Mouse (Mus musculus): ENCODE results near the gene Slc44a1.

The Slc44a1 gene

DNA sequence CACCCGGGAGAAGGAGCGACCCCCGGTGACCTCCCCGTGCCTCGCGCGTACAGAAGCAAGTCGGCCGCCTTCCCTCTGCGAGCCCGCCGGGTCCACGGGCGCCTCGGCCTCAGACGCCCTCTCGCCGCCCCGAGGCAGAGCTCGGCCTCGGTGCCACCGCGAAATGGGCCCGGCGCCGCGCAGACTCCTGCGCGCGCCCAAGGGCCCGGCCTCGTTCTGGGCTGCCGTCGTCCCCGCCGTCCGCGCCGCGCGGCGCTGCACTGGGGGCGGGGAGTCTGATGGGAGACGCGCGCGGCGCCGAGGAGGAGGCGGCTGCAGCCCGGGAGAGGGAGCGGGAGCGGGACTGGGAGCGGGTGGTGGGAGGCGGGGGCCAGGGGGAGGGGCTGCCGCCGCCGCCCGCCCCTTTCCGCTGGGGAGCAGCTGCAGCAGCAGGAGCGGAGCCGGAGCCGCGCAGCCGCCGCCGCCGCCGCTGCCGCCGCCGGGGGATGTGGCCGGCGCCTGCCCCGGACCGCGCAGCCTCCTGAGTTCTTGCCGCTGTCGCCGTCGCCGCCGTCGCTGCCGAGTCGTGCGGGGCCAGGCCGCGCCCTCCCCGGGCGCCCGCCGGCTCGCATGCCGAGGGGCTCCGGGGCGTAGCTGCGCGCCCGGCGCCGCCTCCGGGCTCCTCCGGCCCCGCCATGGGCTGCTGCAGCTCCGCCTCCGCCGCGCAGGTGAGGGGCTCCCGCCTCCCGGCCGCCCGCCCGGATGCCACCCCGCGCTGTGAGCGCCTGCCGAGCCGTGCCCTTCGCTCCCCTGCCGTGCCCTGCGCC is at the start of gene Slc44a1:
Gene Slc44a1, plus strand, starts transcription at position 404 of the 806 bp plus-strand sequence.
- DNase-seq = peak; percentile 91 to 96

DNA sequence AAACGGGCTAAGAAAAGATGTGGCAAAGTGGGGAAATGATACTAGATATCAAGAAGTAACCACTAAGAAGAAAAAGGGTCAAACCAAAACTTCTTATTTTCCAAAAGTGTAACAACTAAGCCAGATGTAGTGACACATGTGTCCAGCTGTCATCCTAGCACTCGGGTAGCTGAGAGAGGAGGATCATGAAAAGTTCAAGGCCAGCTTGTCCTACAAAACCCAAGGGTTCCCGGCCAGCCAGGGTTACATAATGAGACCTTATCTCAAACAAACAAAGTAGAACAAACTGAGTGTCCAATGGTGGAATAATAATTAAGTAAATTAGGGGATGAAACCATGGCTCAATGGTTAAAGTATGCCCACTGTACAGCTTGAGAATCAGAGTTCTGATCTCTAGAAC is 45.2 kb upstream of the Slc44a1 start:
- no peak for DNase-seq

DNA sequence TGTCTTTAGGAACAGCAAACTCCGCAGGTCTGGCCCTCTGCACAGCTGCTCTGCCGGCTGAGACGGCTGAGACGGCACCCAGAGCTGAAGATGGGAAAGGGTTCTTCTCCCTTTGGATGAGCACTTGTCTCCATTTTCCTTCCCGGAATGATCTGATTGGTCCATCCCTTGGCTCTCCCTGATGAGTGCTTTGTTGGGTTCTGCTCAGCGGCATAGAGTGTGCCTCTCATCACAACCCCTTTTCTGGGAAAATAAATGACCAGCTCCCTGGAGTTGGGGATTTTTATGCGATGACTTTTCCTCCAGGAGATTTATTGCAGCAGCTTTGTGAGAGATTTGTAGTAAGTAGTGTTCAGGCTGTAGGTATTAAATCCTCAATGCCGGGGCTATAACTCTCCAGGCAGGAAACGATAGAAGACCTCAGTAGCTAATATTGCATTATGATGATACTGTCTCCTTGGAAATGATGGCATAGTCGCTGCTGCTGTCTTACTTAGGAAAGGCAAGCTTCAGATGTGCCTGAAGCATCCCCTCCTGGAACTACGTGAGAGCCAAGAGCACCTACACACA is 43.5 kb upstream of the Slc44a1 start:
- DNase-seq = no peak

DNA sequence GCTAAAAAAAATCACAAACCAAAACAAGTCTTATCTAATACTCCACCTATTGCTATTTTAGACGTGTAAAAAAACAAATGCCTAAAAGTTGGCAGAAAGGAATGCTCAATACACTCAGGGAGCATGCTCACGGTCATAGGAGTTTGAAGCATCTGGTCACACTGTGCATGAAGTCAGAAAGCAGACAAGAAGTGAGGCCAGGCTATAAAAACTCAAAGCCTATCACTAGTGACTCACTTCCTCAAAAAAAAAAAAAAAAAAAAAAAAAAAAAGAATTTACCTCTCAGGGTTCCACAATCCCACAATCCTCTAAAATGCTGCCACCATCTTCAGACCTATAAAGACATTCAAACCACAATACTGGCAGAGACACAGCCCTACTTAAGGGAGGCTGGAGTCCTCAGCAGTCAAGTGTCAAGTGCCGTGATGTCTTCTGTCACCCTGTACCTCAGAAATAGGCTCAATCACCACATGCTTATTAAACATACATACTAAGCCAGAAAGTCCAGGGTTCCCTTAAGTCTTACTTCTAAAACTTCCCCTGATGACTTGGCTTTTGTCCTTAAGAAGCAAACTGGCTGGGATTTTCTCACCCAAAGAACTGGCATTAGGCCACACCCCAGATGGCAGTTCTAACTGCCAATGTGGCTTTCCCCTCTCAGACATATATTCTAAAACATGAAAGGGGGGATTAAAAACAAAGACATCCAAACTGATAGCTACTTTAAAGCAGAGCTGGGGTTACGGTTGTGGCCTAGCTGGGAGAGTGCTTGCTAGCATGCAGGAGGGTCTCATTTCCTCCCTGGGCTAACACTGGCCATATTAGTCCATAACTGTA is 42.7 kb upstream of the Slc44a1 start:
- no peak for DNase-seq

DNA sequence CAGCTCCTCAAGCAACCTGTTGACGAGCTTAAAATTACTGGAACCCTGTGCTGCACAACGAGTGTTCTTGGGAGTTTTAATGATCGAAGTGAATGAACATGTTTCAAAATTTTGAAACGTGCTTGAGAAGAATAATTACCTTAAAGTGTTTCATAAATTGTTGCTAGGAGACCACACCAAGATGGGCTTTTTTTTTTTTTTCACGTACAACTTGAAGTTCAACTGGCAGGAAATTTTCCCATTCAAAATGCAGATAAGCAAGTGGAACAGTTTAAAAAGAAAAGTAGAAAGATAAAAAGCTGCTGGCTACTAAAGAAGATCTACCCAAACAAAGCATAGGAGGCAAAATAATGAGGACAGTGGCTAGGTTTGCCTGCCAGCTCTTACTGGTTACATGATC is 41.7 kb upstream of the Slc44a1 start:
- DNase-seq = no peak

DNA sequence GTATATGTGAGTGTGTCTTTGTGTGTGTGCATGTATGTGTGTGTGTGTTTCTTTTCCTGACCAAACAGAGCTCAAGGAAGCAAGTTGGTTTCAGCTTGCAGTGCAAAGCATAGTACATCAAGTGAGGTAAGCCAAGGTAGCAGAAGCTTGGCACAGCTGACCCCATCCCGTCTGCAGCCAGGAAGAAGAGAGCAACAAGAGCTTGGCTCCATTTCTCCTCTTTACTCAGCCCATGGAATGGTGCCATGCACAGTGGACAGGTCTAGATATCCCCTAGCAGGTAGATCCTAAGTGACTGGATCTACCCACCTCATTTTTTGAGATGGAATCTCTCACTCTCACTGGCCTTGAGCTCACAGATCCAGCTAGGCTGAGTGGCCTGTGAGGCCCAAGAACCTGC is 40.8 kb upstream of the Slc44a1 start:
- DNase-seq = no peak

DNA sequence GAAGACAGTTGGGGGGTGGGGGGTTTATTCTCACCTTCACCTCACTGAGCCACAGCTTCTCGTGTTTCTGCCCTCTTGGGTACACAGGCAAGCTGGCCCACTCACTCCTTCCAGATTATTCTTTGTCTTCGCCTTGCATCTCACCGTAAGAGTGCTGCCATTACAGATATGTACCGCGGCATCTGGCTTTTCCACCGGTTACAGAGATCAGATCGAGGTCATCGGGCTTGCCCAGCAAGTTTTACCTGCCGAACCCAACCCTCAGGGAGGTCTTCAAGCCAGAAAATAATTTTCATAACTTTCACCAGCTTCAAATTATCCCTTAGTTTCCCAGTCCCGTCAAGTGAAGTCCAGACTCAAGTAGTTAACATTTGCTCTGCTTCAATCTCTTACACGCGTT is 36.8 kb upstream of the Slc44a1 start:
- DNase-seq = no peak

DNA sequence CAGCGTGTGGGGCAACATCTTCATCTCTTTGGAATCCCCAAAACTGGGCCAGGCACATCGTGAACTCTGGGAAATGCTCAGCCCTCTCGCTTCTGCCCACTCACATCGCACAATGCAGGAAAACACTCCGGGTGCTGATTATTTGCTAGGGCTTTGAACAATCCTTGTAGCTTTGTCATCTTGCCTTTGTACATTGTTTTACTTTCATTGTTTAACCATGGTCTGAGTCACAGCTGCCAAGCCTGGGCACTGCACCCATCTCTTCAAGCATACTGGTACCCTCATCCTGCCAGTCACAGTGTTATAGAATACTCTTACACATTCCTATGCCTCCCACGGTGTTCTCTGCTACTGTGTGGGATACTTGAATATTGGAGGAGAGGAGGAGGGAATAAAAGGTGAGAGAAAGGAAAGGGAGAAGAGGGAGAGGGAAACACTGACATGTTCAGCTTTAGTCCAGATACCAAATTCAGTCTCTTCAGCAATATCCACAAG is 35.7 kb upstream of the Slc44a1 start:
- no peak for DNase-seq

DNA sequence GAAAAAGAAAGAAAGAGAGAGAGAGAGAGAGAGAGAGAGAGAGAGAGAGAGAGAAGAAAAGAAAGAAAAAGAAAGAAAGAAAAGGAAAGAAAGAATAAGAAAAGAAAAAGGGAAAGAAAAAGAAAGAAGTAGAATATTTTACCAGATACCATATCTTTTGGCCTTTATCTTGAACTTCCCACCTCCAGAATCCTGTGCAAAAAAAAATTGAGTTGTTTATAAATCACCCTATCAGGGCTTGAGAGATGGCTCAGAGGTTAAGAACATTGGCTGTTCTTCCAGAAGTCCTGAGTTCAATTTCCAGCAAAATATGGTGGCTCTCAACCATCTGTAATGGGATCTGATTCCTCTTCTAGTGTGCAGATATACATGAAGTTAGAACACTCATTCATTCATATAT is 33.3 kb upstream of the Slc44a1 start:
- DNase-seq = no peak

DNA sequence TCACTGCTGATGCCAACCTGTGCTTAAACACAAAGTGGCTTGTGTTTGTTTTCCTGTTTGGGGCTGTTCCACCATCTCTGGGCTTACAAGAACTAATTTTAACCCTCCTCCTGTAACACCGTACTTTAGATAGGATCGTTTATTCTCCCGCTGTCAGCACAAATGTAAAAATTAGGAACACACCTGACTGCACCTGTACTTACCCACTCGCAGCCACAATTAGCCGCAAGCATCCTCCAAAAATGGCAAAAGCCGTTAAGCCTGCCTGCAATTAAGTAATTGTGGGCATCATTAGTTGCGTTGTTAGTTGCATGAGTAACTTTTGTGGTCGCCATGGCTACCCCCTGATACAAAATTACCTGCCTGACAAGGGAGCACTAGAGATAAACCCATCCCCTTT is 31.4 kb upstream of the Slc44a1 start:
- no peak for DNase-seq

DNA sequence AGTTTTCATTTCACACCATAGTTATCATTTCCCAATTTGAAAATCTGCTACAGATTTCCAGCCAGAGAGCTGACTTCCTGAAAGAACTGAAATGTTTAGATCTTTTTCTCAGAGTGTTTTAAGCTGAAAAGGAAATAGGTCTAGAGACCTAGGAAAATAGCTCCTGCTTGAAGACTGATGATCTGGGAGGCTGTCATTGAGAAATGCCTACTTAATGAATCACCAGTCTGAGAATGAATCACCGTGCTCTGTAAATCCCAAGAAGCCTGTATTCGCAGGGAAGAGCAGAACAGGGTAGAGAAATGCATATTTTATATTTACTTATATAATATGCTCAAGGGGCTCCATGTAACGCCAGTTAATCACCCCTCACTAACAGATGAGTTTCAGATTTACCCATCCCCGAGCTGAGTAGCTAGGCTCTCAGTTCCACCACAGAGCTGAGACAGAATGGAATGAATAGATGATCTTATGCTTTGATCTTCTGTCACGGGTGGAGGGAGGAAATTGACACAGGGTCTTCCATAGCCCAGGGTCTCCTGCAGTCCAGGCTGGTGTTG is 30.6 kb upstream of the Slc44a1 start:
- no peak for DNase-seq

DNA sequence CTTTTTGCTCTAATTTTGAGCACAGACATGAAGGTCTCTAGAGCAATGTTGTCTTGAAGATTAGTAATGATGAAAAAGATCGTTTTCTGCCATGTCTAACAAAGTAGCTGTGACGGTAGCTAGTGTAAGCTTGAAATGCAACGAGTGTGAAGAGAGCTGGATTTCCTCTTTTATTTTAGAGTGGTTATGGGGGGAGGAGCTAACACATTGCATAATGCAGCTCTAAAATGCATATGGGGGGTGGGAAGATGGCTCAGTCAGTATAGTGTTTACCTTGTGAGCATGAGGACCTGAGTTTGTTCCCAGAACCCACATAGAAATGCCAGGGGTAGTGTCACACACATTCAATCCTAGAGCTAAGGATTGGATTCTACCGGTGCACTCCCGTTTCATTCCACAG is 29.5 kb upstream of the Slc44a1 start:
- no peak for DNase-seq

DNA sequence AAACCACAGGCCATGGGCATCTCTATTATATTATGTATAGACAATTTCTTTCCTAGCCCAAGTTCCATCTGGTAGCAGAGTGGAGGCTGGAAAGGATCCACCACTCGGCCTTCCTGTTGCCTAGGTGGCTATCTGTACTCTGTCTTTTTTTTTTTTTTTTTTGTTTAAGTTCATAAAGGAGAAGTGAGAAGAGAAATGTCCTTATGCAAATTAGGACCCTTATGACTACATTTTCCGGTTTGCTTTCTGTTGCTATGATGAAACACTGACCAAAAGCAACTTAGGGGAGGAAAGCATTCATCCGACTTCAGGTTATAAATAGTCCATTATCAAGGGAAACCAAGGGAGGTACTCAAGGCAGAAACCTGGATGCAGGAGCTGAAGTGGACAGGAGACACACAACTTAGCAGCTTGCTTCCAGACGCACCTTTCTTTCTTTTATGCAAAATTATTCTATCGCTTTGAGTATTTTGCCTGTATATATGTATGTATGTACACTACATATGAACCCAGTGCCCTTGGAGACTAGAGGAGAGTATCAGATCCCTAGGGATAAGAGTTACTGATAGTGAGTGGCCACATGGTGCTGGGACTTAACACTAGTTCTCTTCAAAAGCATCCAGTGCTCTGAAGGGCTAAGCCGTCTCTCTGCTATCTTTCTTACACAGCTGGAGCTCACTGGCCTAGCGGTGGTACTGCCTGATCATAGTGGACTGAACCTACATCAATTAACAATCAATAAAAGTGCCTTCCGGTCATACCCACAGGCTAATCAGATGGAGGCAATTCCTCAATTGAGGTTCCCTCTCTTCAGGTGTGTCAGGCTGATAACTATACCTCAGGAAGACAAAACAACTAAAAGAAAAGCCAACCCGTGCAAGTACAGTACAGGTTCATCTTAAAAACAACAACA is 28.0 kb upstream of the Slc44a1 start:
- DNase-seq = no peak

DNA sequence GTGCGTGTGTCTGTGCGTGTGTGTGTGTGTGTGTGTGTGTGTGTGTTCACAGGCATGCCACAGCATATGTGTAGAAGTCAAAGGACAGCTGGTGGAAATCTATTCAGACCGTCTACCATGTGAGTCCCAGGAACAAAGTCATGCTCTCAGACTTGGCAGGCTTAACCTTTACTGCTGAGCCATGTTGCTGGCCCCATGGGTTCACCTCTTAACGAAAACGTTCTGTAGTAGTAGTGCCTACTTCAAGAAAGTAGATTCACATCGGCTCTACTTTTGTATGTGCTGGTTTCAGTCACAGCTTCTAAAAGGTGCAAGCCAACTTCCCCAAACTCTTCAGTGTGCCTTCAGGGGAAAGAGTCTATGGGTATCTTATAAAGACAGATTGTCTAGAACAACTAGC is 27.2 kb upstream of the Slc44a1 start:
- DNase-seq = no peak

DNA sequence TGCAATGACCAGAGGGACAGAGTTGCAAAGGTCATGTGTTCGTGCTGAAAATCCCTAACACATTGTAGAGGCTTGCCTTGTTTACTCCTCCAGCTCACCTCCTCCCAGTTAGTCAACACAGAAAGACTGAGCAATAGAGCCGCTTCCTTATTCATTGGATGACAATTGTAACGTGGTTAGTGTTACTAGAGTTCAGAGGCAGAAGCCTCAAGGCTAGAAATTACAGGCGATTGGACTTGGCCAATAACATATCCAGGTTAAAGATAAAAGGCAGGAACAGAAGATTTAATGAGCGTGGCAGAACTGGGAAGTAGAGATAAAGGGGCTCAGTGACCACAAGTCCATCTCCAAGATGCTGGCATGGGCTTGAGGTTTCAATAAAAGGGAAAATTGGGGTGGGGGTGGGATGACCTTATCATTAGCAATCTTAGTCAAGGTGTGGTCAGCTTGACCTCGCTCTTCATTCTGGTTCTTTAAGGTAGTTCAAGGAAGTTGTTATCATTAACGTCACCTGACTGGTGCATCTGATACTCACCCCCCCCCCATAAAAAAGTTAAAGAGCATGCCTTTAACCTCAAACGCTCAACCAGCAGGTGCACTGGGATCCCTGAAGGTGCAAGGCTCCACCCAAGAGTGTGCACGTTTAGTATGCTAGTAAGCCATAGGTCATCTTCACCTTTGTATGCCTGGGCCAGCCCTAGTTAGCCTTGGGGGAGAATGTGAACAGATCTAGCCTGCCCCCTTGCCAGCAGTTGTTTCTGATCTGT is 26.0 kb upstream of the Slc44a1 start:
- no peak for DNase-seq

DNA sequence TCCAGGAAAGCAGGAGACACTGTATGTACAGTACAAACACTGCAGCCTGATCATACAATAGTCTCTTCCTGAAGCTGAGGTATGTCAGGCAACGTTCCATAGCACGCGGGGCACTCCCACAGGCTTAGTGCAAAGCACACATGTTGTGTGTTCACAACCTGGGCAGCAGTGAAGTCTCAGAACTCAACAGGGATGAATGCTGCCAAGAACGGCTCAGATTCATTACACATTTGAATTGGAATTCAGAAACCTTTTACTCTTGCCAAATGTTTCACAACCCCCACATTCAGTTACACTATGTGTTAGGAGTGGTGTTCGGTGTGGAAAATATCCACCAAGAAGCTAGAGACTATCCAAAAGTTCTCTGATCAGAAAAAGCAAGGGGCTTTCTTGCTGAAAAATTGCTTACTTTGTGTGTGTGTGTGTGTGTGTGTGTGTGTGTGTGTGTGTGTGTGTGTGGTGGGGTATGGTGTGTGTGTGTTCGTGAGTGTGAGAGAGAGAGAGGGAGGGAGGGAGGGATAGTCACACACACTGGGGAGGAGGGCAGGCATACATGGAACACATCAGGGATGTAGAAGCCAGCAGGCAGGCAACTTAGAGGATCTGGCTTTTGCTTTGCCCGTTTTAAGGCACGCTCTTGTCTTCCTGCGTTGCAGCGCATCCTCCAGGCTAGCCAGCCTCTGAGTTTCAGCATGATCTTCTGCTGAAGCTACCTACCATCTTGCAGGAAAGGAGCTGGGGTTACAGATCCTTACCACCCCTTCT is 24.2 kb upstream of the Slc44a1 start:
- peak; percentile 57 to 66 for DNase-seq

DNA sequence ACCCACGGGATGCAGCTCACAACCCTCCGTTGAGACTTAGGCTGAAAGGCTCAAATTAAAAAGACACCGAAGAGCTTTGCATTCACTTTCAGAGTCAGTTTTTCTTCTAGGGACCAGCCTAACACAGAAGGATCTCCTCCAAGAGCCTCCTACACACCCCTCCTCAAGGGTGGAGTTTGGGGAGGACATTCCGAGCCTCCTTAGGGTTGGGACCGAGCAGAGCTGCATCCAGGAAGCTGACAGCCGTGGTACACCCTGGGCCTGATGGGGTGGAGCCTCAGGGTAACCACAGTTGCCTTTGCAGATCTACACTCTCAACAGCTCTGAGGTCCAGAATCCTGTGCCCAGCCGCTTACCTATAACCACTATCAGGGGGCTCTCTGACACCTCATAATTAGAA is 23.3 kb upstream of the Slc44a1 start:
- DNase-seq = peak in 1 of 2 experiments; percentile 20

DNA sequence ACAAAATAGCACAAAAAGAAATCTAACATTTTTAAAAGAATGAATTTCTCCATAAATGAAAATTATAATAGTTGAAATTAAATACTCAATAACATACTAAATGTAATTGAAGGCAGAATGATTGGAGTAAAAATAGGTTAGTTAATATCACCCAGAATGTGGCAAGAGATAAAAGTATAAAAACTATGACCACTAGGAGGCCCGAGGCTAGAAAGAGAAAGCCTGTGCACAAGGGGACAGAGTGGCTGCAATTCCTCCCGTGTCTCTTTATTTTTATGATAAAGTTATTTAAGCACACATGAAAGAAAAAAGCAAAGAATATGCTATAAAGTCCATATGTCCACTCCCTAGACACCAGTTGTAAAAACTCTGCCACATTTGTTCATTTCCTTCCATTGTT is 17.4 kb upstream of the Slc44a1 start:
- no peak for DNase-seq

DNA sequence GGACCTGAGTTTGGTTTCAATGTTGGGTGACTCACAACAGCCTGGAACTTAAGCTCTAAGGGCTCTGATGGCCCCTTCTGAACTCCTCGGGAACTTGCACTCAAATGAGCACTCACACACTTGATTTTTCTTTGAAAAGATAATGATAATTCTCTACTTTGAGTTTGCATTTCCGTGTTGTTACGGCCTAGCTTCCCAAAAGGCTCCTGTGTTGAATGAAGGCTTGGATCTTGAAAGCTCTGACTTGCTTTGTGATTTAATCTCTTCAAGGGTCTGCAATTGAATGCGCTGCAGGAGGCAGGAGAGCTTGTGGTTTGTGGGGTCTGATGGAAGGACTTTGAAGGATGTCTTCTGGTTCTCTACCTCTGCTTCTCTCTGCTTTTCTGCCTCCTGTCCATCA is 13.1 kb upstream of the Slc44a1 start:
- DNase-seq = no peak

DNA sequence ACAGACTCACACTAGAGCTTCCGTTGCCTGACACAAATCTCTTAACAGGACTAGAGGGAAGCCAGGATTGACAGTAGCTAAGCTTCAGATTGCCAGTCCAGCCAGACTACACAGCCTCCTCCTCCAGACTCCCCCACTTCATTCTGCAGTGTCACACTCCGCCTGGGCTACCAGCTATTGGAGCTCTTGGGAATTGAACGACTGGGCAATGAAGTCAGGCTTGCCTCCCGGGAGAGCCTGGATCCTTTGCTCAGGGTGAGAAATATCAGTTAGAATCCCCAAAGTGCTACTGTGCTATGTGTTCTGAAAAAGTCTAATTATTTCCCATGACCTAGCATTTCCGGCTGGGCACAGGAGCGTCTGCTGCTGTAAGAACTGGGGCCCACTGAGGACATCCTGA is 9.7 kb upstream of the Slc44a1 start:
- no peak for DNase-seq

Data from lung, postnatal 4 days (tissue).